Mouse (Mus musculus): ENCODE measurements around the gene Ccdc85c.

DNA sequence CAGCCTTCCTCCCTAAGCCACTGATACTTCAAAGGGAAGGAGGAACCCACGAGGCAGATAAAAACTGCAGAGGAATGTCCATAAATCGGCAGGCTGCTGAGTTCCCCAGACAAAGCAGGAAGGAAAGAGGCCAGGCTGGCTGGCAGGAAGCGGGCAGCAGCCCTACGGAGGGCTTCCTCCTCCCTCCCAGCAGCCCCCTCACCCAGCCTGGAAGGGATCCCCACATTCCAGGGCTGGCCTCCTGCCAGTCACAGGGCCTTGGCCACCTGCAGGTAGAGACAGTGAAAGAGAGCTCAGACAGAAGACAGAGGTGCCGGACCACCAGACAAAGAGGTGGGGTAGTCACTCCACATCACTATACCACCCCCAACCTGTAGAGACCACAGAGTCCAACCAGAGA, 63.2 kb downstream of the Ccdc85c start:
- TF ChIP-seq EP300 (IDR thresholded peaks at IDR 0.05; ENCODE audit: insufficient read depth, low read depth, low read length) (no peak), CTCF (IDR thresholded peaks at IDR 0.05) (no peak)

Data from heart, adult 2 months (tissue).